Mouse (Mus musculus): ENCODE data around the gene Atat1.

DNA sequence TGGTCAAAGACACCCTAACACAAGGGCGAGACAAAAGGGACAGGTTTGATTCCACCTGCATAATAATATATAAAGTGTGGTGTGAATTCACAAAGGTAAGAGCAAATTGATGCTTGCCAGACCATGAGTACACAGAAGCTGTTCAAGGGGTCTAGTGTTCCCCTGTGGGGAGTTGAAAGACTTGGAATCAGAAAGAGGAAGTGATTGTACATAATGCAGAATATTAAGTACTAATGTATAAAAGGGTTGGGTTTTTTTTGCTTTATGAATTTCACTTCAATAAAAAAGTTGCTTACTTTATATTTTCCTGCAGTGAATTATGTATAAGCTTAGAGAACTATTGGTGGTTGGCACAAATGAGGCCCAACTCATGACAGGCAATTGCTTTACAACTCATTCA is 50.5 kb downstream of the Atat1 start:
- TF ChIP-seq CTCF (IDR thresholded peaks at IDR 0.05; ENCODE audit: low read depth, low read length) (no peak), POLR2AphosphoS5 (IDR thresholded peaks at IDR 0.05; ENCODE audit: insufficient replicate concordance, low read depth, low read length) (no peak)

Data from G1E (cell line).